Mouse (Mus musculus) C2C12 (cell line): ENCODE data around the gene Ssb.

Experiments
- CTCF ChIP-seq: IDR thresholded peaks from one replicate; pipeline ENCODE4 v1.5.1; 2011; ENCODE audit not compliant: control insufficient read depth, insufficient read depth, insufficient read length
- MAX ChIP-seq: IDR thresholded peaks from one replicate; pipeline ENCODE4 v1.6.1; 2011; ENCODE audit warnings: mild to moderate bottlenecking, control low read depth
- MYOD1 ChIP-seq: IDR thresholded peaks from one replicate; pipeline ENCODE4 v1.6.1; 2011; ENCODE audit warnings: low read depth; ENCODE audit not compliant: control insufficient read depth, insufficient read length

DNA sequence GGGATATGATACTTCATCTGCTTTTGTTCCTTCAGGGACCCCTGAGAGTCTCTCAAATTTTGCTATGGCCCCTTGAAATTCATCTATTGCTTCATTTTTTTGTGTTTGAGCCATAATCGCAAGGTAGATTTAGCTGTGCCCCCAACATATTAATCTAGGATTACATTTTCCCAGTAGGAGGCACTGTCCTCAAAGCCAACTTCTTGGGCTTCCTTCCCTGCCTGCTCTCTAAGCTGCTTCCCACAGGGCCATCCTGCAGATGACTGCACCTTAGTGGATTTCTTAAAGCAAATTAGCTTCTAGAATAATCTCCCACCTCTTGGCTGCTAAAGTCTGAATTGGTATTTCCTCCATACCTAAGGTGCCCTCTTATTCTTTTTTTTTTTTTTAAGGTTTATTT, 3.5 kb upstream of the Ssb start:
- TF ChIP-seq MAX (no peak), MYOD1 (no peak), CTCF (no peak)
